Mouse (Mus musculus) liver, postnatal 0 days (tissue): ENCODE data around the gene Dbn1.
A peak's percentile ranks its signal among the peaks of the same experiment; 100 is the strongest.

Experiments used
- CTCF ChIP-seq: sonication (generic); IDR thresholded peaks from 2 replicates; pipeline ENCODE4 v1.5.1; 2016; ENCODE audit warnings: antibody characterized with exemption, low read depth
- EP300 ChIP-seq: IDR thresholded peaks from 2 replicates; pipeline ENCODE4 v1.6.1; 2016; ENCODE audit warnings: antibody characterized with exemption, low read depth, mild to moderate bottlenecking

DNA sequence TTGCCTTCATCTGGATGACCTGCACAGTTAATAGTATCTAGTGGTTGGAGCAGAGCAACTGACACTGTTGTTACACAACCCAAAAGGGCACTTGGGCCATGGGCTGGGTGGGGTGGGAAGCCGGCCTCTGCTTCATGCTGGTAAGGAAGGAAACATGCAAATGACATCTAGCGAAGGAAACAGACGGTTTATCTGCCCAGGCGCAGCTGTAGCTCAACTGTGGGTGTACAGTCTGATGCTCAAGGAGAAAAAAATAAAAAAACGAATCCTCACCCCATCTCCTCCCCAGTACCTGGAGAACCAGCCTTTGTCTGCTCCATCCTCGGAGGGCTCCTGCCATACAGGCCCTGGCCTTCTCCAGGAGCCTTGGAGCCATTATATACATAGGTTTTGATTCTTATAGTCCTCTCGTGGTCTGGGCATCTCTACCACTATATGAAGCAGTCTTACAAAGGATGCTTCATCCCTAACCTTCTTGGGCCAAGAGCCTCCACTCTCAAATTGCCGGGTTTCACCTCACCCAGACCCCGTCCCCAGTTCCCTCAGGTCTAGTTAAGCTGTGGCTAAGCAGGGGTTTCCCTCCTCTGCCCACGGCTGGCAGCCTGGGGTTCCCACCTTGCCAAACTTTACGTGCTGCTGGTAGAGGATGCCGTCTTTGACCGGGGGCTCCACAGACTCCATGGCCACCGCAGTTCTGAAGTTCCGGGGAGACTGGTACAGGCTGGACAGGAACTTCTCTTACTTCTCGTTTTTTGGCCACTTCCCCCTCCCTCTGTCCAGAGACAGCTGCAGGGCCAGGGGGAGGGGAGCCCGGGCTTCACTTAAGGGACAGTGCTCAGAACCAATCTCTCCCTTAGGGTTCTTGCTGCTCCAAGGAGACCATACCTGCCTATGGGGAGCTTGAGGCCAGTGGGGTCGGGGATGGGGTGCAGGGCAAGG is 40.2 kb upstream of the Dbn1 start:
- TF ChIP-seq CTCF = no peak
- peak; percentile 77 for TF ChIP-seq EP300
